16 mouse cellular contexts compared by ENCODE assay signal in the genomic region with DNA sequence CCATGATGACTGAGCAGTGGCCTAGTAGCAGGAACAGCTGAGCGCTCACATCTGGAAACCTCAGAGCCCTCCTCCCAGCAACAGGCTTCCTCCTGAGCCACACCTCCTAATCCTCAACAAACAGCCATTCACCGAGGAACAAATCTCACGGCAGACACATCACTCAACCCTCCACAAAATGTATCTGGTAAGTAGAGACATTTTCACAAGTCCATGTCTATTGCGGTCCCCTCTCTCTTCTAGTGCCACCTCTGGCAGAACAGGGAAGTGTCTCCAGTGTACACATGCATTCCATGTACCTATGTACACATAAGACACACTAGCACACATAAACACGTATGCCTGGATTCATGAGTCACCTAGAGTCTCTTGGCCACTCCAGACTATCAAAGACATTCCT. TPM values are rescaled to one million over a fixed set of nuclear protein-coding genes. Genes with fewer than 3 reads are reported as not detected.
DNase-seq lines count a peak whose midpoint lies in the region; ATAC-seq and TF ChIP-seq lines count a peak whose summit lies in the region.
"Had no signal": no experiment of that assay in that cellular context is flagged by ENCODE, and none has a peak within 500 bp of the region (broad histone marks: within the 10 kb centered on the region; RNA-seq: fewer than 3 reads in every experiment).

No protein-coding gene starts in this region.

- no peak overlapping the region for H3K27ac ChIP-seq in heart, adult 2 months
- no peak overlapping the region for H3K27ac ChIP-seq in heart, embryonic 12.5 days (ENCODE audit: poor library complexity, severe bottlenecking)
- H3K27ac ChIP-seq in thymus, adult 2 months (ENCODE audit: control insufficient read depth, insufficient read depth, low read length) = no peak overlapping the region
- no peak overlapping the region for H3K27ac ChIP-seq in neural tube, embryonic 15.5 days (replicated peaks)
- H3K27ac ChIP-seq: limb, embryonic 13.5 days; macrophage had no signal

- no peaks in the 10 kb centered on the region for H3K36me3 ChIP-seq in heart, adult 2 months (ENCODE audit: control insufficient read depth, insufficient read depth, low read length)
- no peaks in the 10 kb centered on the region for H3K36me3 ChIP-seq in heart, embryonic 12.5 days
- H3K36me3 ChIP-seq in thymus, adult 2 months (ENCODE audit: control insufficient read depth, insufficient read depth, low read length) = no peaks in the 10 kb centered on the region
- H3K36me3 ChIP-seq in splenic B cell, adult 2 months (ENCODE audit: control insufficient read depth, insufficient read depth, low read length, poor library complexity, severe bottlenecking) = no peaks in the 10 kb centered on the region
- no peaks in the 10 kb centered on the region for H3K36me3 ChIP-seq in neural tube, embryonic 15.5 days
- H3K36me3 ChIP-seq: limb, embryonic 13.5 days had no signal

- peak; percentile 43 for TF ChIP-seq CTCF in heart, adult 2 months (IDR thresholded peaks at IDR 0.05)
- TF ChIP-seq CTCF in thymus, adult 2 months (IDR thresholded peaks at IDR 0.05; ENCODE audit: borderline replicate concordance, control insufficient read depth, extremely low read depth, insufficient read depth, low read length, poor library complexity) = no peak

- intact Hi-C loops in heart, adult 2 months (cut with DNase I) = no loop called here

- no peaks in the 10 kb centered on the region for H3K79me2 ChIP-seq in heart, adult 2 months (replicated peaks; ENCODE audit: control insufficient read depth, insufficient read depth, low read length)

- no peaks in the 10 kb centered on the region for H3K4me1 ChIP-seq in heart, adult 2 months (ENCODE audit: control insufficient read depth, insufficient read depth, low read length)
- peaks cover 4% of the 10 kb centered on the region; the same call in 1 of the 2 replicates for H3K4me1 ChIP-seq in heart, embryonic 12.5 days (replicated peaks)
- H3K4me1 ChIP-seq in thymus, adult 2 months (replicated peaks; ENCODE audit: control insufficient read depth, insufficient read depth, low read length) = peaks cover 6% of the 10 kb centered on the region; the same call in 1 of the 2 replicates
- H3K4me1 ChIP-seq in neural tube, embryonic 15.5 days = peaks cover 23% of the 10 kb centered on the region

- WGBS in heart, adult 2 months = 68% methylated on average over 5 of the region's 5 CpGs
- 71% methylated on average over 5 of the region's 5 CpGs for WGBS in heart, embryonic 12.5 days
- WGBS in thymus, adult 2 months = 82% methylated on average over 5 of the region's 5 CpGs
- 77% methylated on average over 5 of the region's 5 CpGs for WGBS in neural tube, embryonic 15.5 days

- H3K9ac ChIP-seq in heart, adult 2 months (ENCODE audit: low read depth, low read length) = no peak overlapping the region
- H3K9ac ChIP-seq in heart, embryonic 12.5 days = no peak overlapping the region
- H3K9ac ChIP-seq in neural tube, embryonic 15.5 days (replicated peaks) = no peak overlapping the region
- H3K9ac ChIP-seq: limb, embryonic 13.5 days had no signal

- TF ChIP-seq POLR2A in heart, adult 2 months (IDR thresholded peaks at IDR 0.05; ENCODE audit: insufficient read depth, low read depth, low read length) = no peak
- TF ChIP-seq POLR2A in thymus, adult 2 months (IDR thresholded peaks at IDR 0.05; ENCODE audit: control insufficient read depth, extremely low read depth, insufficient read depth, low read length, poor library complexity) = no peak

- no peak for DNase-seq in heart, adult 2 months
- DNase-seq in thymus, adult 2 months = peak; percentile 36
- no peak for DNase-seq in thymus, postnatal 10 days (ENCODE audit: low spot score in 2 of 2)
- peak; percentile 47 for DNase-seq in brain, adult 2 months (ENCODE audit: low read depth, low spot score)
- DNase-seq in splenic B cell, adult 2 months (ENCODE audit: low read depth, low spot score) = peak; percentile 49
- no peak for DNase-seq in adrenal gland, adult 18-20 months (ENCODE audit: low spot score in 2 of 2)
- DNase-seq: right cerebral cortex, postnatal 14 days had no signal

- H3K4me3 ChIP-seq in heart, adult 2 months = no peak overlapping the region
- H3K4me3 ChIP-seq in heart, embryonic 12.5 days = no peak overlapping the region
- H3K4me3 ChIP-seq in thymus, adult 2 months (ENCODE audit: control insufficient read depth, insufficient read depth, low read length) = no peak overlapping the region
- no peak overlapping the region for H3K4me3 ChIP-seq in neural tube, embryonic 15.5 days (replicated peaks)
- H3K4me3 ChIP-seq: limb, embryonic 13.5 days had no signal

- no peak overlapping the region for H3K4me2 ChIP-seq in heart, embryonic 12.5 days
- H3K4me2 ChIP-seq in neural tube, embryonic 15.5 days = no peak overlapping the region
- H3K4me2 ChIP-seq: limb, embryonic 13.5 days had no signal

- no peak for TF ChIP-seq EP300 in heart, adult 2 months (IDR thresholded peaks at IDR 0.05; ENCODE audit: insufficient read depth, low read depth, low read length)

- H3K9me3 ChIP-seq in heart, embryonic 12.5 days (replicated peaks) = no peaks in the 10 kb centered on the region; the same call in 1 of the 2 replicates
- H3K9me3 ChIP-seq in neural tube, embryonic 15.5 days (replicated peaks) = no peaks in the 10 kb centered on the region
- H3K9me3 ChIP-seq: limb, embryonic 13.5 days had no signal

- ATAC-seq in heart, embryonic 12.5 days (ENCODE audit: insufficient number of reproducible peaks, low FRiP score) = no peak
- no peak for ATAC-seq in neural tube, embryonic 15.5 days (ENCODE audit: low FRiP score)
- ATAC-seq: Patski had no signal

- H3K27me3 ChIP-seq in heart, adult 2 months (ENCODE audit: control insufficient read depth, insufficient read depth, low read length) = peaks cover 11% of the 10 kb centered on the region
- H3K27me3 ChIP-seq in heart, embryonic 12.5 days (replicated peaks) = peaks cover 29% of the 10 kb centered on the region
- no peaks in the 10 kb centered on the region; the same call in 1 of the 2 replicates for H3K27me3 ChIP-seq in thymus, adult 2 months (ENCODE audit: control insufficient read depth, insufficient read depth, low read length)
- H3K27me3 ChIP-seq in splenic B cell, adult 2 months (ENCODE audit: control insufficient read depth, insufficient read depth, low read length, poor library complexity, severe bottlenecking) = peaks cover 3% of the 10 kb centered on the region
- no peaks in the 10 kb centered on the region for H3K27me3 ChIP-seq in neural tube, embryonic 15.5 days (replicated peaks)

RNA-seq across cellular contexts. Expression of a gene that starts 2.2 kb away (rescaled TPM):
- not detected for total RNA-seq in heart, adult 2 months (2021)
- polyA plus RNA-seq in heart, adult 2 months (2012; rRNA removed) = 0.32 TPM in 1 of 2 replicates, not detected in the other
- 0.40 TPM in 1 of 2 replicates, not detected in the other for polyA plus RNA-seq in heart, embryonic 12.5 days (2016; fragmentation: Nextera tagmentation; extraction: Ambion mirVana)
- polyA plus RNA-seq in thymus, adult 2 months (2012; rRNA removed) = 0.20 TPM in 1 of 2 replicates, not detected in the other
- 1 to 10 TPM; 2.5 to 4.9 TPM for total RNA-seq in adrenal gland, adult 18-20 months (2021)
- polyA plus RNA-seq in neural tube, embryonic 15.5 days (2015; fragmentation: Nextera tagmentation; extraction: Ambion mirVana) = 203 and 258 TPM in 2 replicates
- total RNA-seq: heart, adult 8-10 months had no signal
- polyA plus RNA-seq: macrophage, Patski had no signal

RNA-seq across cellular contexts. Expression of a gene that starts 17.8 kb away (rescaled TPM):
- 100 to 1,000 TPM; 222 to 249 TPM for total RNA-seq in heart, adult 2 months (2021)
- polyA plus RNA-seq in heart, adult 2 months (2012; rRNA removed) = 395 and 448 TPM in 2 replicates
- 277 and 287 TPM in 2 replicates for polyA plus RNA-seq in heart, embryonic 12.5 days (2016; fragmentation: Nextera tagmentation; extraction: Ambion mirVana)
- 1,444 and 1,492 TPM in 2 replicates for polyA plus RNA-seq in thymus, adult 2 months (2012; rRNA removed)
- 100 to 1,000 TPM; 517 to 525 TPM for total RNA-seq in adrenal gland, adult 18-20 months (2021)
- 503 and 540 TPM in 2 replicates for polyA plus RNA-seq in neural tube, embryonic 15.5 days (2015; fragmentation: Nextera tagmentation; extraction: Ambion mirVana)

RNA-seq across cellular contexts. Expression of a gene that starts 18.1 kb away (rescaled TPM):
- not detected for total RNA-seq in heart, adult 2 months (2021)
- not detected in 2 replicates for polyA plus RNA-seq in heart, adult 2 months (2012; rRNA removed)
- not detected in 2 replicates for polyA plus RNA-seq in heart, embryonic 12.5 days (2016; fragmentation: Nextera tagmentation; extraction: Ambion mirVana)
- not detected in 2 replicates for polyA plus RNA-seq in thymus, adult 2 months (2012; rRNA removed)
- total RNA-seq in adrenal gland, adult 18-20 months (2021) = not detected
- polyA plus RNA-seq in neural tube, embryonic 15.5 days (2015; fragmentation: Nextera tagmentation; extraction: Ambion mirVana) = not detected in 2 replicates
- total RNA-seq: adrenal gland, postnatal 4 days; heart, adult 8-10 months had no signal
- polyA plus RNA-seq: large intestine, adult 2 months; macrophage; Patski; stomach, embryonic 16.5 days had no signal

RNA-seq across cellular contexts. Expression of a gene that starts 18.5 kb away (rescaled TPM):
- under 1 TPM in 1 of 2 experiments, not detected in 1; 0.09 TPM for total RNA-seq in heart, adult 2 months (2021)
- 0.29 and 0.35 TPM in 2 replicates for polyA plus RNA-seq in heart, adult 2 months (2012; rRNA removed)
- 0.51 and 1.9 TPM in 2 replicates for polyA plus RNA-seq in heart, embryonic 12.5 days (2016; fragmentation: Nextera tagmentation; extraction: Ambion mirVana)
- polyA plus RNA-seq in thymus, adult 2 months (2012; rRNA removed) = 0.49 and 2.4 TPM in 2 replicates
- total RNA-seq in adrenal gland, adult 18-20 months (2021) = 1 to 10 TPM; 1.8 to 2.7 TPM
- polyA plus RNA-seq in neural tube, embryonic 15.5 days (2015; fragmentation: Nextera tagmentation; extraction: Ambion mirVana) = 4.2 and 5.3 TPM in 2 replicates
- polyA plus RNA-seq: Patski had no signal

RNA-seq across cellular contexts. Expression of a gene that starts 32.8 kb away (rescaled TPM):
- total RNA-seq in heart, adult 2 months (2021) = 10 to 100 TPM; 24.4 to 29.1 TPM
- polyA plus RNA-seq in heart, adult 2 months (2012; rRNA removed) = 19.6 and 21.0 TPM in 2 replicates
- 9.9 and 10.1 TPM in 2 replicates for polyA plus RNA-seq in heart, embryonic 12.5 days (2016; fragmentation: Nextera tagmentation; extraction: Ambion mirVana)
- 83.9 and 84.3 TPM in 2 replicates for polyA plus RNA-seq in thymus, adult 2 months (2012; rRNA removed)
- 10 to 100 TPM; 27.6 to 36.4 TPM for total RNA-seq in adrenal gland, adult 18-20 months (2021)
- 15.7 and 16.7 TPM in 2 replicates for polyA plus RNA-seq in neural tube, embryonic 15.5 days (2015; fragmentation: Nextera tagmentation; extraction: Ambion mirVana)

Comparison
In these comparisons a context has a peak if more than half of its experiments do, and no peak if none do; other contexts are left out.
1. DNase-seq: peak in thymus, adult 2 months (single experiment), brain, adult 2 months (single experiment) and splenic B cell, adult 2 months (single experiment); none in heart, adult 2 months (0 of 2), thymus, postnatal 10 days (0 of 2) and adrenal gland, adult 18-20 months (0 of 2).
2. RNA of a gene that starts 2.2 kb away (polyA plus RNA-seq): 203 to 258 TPM in neural tube, embryonic 15.5 days; 0.40 TPM in heart, embryonic 12.5 days, 0.20 TPM in thymus, adult 2 months and 0.32 TPM in heart, adult 2 months; every median in the first group is over 100 times any median in the second.